Mouse (Mus musculus): ENCODE data around the gene Cript.

Gene Cript

DNA sequence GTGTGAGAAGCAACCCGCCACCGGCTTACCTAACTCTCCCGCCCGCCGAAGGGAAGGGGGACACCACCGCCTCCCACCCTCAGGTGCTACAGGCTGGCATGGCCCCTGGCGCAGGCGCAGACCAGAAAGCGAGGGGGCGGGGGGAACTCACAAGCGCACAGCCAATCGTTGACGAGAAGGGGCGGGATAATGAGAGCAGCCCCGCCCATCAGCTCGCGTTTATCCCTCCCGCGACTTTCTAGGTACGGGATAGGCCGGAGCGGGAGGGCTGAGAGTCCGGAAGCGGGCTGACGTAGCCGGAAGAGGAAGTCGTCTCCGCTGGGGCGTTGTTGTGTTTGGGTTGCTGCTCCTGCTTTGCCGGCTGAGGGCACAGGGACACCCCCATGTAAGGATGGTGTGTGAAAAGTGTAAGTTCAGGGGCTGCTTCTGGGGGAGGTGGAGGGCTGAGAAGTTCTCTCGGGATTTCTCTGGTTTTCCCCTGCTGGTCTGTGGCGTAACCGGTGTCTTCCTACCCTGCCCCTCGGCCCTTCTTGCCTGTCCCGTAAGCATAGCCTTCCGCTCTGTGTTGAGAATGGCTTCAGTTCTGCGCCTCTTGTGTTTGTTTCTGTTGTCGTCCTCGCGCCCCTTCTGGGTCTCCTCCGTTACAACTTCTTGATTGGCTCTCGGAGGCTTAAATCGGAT, at the start of gene Cript, which contains the start of gene Pigf:
TSS of gene Cript (plus strand) at position 282 of the 681 bp plus-strand sequence.
TSS of gene Pigf (minus strand) at position 138 of the 681 bp plus-strand sequence.
- peak; percentile 96 for DNase-seq (ENCODE audit: low read depth, low spot score)

DNA sequence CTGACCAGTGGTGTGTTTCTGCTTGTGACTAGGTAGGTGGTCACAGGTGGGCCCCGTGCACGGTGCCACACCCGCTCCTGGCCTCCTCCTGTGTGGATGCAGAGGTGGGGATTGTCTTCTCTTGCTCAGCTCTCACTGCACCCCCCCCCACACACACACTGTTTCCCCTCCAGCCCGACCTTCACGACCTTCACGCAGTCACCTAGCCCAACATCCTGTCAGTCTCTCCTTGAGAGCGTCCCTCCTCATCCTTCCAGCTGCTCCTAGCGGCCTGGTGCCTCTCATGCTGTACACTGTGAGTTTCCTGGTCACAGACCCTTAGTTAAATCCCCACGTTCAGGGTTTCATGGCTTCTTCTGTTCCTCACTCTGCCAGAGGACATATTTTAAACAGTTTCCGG, 49.0 kb upstream of the Cript start:
- no peak for DNase-seq (ENCODE audit: low read depth, low spot score)

DNA sequence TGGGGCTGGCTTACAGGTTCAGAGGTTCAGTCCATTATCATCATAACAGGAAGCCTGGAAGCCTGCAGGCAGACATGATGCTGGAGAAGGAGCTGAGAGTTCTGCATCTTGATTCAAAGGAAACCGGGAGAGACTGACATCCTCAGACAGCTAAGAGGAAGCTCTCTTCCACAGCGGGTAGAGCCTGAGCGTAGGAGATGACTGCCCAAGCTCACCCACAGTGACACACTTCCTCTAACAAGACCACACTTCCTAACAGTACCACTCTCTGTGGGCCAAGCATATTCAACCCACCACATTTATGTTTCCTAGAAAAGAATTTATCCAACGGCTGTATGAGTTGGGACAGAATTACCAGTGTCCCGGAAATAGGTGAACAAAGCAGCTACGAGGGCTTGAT, 46.9 kb upstream of the Cript start:
- no peak for DNase-seq (ENCODE audit: low read depth, low spot score)

DNA sequence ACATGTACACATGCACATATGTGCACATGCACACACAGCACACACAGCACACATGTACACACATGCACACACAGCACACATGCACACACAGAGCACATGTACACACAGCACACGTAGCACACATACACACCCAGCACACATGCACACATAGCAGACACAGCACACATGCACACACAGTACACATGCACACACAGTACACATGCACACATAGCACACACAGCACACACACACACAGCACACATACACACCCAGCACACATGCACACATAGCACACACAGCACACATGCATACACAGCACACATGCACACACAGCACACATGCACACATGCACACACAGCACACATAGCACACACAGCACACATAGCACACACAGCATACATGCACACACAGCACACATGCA, 44.1 kb upstream of the Cript start:
- no peak for DNase-seq (ENCODE audit: low read depth, low spot score)

DNA sequence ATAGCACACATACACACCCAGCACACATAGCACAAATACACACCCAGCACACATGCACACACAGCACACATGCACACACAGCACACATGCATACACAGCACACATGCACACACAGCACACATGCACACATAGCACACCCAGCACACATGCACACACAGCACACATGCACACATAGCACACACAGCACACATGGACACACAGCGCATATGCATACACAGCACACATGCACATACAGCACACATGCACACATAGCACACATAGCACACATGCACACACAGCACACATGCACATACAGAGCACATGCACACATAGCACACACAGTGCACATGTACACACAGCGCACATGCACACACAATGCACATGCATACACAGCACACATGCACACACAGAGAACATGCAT, 43.6 kb upstream of the Cript start:
- no peak for DNase-seq (ENCODE audit: low read depth, low spot score)

DNA sequence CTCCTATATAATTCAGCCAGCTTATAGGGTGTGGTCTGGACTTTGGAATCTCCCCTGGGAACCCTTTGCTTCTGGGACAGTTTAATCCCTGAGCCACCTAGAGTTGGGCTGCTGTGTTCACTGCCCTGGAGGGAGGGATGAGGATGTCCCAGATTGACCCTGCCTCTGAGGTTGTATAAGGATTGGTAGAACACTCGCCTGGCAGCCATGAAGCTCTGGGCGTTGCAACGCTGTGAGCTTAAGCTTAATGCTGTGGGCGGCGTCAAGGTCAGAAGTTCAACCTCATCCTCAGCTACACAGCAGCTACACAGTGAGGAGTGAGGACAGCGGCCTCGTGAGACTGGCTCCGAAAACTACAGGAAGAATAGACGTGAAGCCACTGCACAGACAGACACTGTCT, 42.9 kb upstream of the Cript start:
- no peak for DNase-seq (ENCODE audit: low read depth, low spot score)

DNA sequence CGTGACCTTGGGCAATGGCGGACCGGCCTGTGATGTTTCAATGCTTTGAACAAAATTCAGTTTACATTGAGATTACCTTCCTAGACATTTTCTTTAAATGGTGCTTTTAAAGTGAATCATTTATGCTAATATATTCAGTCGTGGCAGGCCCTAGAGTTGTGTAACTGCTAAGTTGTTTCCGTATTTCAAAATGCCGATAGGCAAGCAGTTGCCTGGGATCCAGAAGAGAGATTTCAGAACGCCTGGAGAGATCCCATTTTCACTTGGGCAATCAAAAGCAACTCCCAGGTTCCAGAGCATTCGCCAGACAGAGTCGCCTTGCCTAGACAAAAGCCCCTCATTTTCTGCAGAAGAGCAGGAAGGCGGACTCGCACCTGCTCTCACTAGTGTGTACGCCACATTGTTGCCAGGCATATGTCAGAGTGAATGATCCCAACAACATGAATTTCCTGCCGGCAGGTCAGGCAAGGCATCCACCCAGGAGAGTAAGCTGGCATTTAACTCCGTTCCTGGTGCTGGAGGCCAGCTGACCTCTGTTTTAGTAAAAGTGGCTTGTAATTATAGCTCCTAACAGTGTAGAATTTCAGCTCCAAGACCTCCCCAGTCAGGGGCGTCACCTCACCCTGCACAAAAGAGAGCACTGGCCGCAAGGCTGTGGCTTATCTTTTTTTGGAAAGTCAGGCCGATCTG, 38.8 kb upstream of the Cript start:
- DNase-seq (ENCODE audit: low read depth, low spot score), result no peak

DNA sequence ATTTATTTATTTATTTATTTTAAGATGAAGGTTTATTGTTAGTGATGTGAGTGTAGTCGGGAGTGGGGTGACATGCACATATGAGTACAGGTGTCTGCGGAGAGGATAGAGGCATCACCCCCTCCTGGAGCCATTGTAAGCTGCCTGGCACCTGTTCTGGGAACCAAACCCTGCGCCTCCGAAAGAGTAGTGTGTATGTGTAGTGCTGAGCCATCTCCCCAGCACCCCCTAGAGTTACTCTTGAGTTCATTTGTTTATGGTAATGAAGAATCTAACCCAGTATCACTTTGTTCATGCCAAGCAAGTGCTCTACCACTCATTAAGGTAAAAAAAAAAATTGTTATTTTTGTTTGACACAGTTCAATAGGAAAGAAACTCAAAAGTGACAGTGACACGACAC, 37.2 kb upstream of the Cript start:
- DNase-seq (ENCODE audit: low read depth, low spot score), result no peak

DNA sequence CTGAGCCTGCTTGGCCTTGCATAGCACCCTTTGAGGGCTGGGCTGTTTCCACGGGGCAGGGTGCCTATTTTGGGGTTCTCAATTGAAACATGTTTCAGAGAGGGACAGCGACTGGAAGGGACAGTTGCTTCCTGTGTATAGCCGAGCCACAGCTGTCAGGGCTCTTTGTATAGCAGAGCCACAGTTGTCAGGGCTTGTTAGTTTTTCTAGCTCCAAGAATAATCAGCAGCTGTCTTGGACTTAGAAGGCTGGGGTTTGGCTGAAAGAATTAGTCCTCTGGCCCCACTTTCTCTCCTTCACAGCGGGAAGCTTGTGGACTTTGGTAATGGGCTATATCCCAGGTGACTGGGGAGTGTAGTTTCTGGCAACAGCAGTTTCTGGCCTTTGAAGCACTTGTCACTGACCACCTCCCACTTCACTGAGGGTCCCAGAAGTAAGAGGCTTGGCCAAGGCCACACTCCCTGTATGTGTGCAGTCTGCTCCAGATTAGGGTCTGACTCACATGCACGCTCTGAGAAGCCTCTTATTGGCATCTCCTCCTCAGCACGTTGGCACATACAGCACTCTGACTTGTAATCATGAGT, 36.7 kb upstream of the Cript start:
- DNase-seq (ENCODE audit: low read depth, low spot score), result no peak

DNA sequence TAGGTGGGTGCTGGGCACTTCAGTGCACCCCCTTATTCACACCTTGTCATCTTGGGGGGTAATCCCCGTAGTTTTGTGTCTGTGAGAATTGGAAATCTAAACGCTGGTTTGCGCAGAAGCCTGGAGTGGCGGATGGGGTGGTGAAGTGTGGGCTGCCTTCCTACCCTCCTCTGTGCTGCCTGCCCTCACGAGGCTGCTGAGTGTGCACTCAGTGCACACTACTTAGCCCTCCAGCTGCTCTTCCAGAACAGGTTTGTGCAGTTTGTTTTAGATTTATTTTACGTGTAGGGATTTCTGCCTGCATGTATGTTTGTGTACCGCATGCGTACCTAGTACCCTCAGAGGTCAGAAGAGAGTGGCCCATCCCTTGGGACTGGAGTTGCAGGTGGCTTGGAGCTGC, 34.0 kb upstream of the Cript start:
- no peak for DNase-seq (ENCODE audit: low read depth, low spot score)

DNA sequence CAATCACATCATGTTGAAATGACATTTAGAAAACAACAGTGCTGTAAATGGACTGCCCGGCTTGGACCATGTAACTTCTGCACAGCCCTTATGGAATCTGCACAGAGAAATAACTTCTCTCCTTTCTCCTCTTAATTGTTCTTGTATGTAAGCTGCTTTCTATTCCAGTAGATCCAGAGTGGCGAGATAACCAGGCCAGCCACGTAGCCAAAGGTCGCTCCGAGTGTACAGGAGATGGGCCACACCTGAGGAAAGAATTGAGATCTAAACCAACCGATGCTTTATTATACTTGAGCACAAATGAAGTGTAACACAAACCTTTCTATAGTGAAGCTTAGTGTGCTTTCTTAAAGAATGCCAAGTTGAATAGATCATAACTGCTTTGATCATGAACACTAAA, 28.0 kb upstream of the Cript start:
- no peak for DNase-seq (ENCODE audit: low read depth, low spot score)

DNA sequence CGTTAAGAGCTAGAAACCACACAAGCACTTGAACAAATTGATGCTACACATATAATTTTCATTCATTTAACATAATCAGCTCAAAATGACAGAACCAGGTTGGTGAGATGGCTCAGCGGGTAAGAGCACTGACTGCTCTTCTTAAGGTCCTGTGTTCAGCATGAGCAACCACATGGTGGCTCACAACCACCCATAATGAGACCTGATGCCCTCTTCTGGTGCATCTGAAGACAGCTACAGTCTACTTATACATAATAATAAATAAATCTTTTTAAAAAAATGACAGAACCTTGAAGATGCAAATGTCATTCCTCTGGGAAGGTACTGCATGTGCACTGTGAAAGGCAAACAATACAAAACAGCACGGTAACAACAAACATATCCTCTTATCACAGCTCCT, 16.4 kb upstream of the Cript start:
- DNase-seq (ENCODE audit: low read depth, low spot score), result no peak

DNA sequence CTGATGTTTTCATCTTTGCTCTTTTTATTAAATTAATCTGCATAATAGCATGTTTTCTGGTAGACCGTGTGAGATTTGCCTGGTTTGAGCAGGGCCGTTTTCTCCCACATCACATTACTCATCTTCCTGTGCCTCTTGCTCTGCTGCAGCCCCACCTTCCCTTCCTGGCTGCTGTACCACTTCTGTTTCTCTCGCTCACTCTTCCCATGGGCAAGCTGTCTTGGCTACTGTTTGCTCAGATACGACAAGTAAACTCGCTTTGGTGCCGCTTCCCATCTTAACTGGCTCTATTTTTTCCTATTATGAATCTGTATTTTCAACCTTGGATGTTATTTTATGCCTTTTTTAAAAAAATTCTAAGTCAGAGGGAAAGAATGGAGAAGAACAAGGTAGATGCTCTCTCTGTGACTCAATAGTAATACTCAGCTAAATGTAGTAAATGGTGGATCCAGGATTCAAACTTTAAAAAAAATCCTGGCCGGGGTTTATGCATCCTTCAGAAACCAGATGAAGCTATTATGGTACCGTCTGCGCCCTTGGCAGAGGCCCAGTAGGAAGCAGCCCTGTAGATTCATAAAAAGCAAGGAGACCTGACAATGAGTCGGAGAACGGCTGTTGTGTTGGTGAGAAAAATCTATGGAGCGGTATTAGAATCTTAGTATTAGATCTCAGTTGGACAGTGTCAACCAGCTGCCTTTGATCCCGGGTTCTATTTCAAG, 13.9 kb upstream of the Cript start:
- no peak for DNase-seq (ENCODE audit: low read depth, low spot score)

DNA sequence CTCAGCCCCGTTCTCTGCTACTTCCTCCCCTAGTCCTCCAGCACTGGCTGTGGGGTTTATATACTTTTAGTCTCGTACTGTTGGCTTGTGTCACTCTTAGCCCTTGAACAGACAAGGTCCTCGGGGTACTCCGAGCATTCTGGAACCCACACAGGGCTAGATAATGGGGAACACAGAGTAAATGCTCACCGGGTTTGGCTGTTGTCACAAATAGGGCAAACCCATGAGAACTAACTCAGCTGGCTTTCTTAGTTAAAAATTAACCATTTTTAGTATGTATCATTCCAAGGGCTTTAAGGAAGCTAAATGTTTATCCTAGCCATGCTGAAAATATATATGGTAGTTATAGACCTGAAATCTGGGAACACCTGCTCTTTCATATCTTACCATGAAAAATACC, 5.7 kb upstream of the Cript start:
- DNase-seq (ENCODE audit: low read depth, low spot score), result no peak

DNA sequence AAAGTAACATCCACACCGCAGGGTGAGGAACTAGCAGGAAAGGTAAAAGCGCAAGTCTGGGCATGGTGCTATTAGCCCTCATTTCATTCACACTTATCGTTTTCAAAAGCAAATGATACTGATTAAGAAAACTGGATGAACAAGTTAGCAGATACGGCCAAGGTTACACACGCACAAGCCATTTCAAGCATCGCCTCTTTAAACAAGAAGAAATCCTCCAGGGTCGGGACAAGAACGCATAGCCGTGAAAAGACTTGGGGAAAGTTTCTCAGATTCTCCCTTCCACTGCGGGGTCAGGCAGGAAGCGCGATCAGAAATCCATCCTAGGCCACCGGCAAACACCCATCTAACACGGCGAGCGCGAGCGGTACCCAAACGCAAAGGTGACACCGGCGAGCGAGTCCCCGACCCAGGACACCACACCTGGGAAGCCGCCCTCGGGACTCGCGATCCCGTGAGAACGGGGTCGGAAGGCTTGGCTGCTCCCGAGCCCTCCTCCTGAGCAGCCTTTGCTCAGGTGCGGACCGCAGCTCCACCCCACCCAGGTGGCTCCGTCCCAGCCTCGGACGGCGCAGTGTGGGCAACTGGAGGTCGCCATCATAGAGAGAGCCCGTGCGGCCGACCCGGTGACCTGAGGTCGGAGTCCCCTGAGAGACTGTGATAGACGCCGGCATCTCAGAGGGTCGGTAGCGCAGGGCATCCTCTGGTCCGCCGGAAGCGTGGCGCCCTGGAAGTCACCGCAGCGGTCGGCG, 683 bp upstream of the Cript start:
- no peak for DNase-seq (ENCODE audit: low read depth, low spot score)

DNA sequence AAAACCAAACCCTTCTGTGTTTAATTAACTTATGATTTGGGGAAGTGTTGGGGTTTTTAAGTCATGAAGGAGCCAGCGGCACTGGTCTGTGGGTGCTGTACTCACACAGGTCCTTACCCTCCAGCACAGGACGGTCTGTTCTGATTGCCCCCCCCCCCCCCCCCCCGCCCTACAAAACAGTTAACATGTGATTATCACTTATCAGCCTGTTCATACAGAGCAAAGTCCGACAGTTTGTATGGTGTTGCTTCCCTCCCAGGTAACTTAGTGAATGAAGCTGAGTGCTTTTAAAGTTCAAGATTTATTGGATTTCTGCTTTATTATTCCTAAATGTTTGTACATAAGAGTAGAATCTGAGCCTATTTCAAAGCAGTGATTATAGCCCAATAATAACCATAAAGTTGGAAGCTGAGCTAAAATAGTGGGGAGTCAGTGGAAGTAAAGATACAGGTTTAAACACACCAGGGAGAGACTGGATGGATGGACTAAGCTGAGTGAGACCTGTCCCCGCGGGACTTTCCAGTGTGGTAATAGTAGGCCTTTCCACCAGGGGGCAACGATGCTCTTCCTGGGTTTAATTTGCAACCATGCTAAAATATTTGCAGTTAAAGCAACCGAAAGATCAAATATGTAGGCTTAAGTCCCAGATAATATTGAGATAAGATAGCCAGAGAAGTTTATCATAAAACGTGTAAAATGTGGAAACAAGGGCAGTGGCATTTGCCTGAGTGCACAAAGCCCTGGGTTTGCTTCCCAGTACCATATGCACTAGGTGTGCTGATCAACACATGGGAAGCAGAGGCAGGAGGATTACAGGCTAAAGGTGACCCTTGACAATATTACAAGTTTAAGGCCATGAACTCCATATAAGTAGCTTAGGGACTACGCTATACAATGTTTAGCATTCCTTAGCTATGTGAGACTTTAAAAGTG, 11.1 kb downstream of the Cript start:
- DNase-seq (ENCODE audit: low read depth, low spot score), result no peak

DNA sequence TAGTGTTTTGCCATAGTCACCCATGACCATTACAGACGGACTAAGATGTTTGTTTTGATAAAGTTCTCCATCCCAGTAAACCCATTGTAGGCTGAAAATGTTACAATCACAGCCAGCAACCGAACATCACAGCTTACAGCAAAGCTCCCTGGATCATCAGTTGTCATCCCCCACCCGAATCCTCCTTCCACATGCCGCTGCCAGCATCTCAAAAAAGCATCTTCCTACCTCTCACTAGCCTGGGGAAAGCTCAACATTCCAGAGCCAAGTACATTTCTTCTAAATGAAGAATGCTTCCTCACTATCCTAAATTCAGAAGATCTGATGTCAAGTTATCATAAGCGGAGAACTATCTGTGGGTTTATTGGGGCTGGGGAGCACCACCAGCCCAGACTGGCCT, 13.1 kb downstream of the Cript start:
- DNase-seq (ENCODE audit: low read depth, low spot score), result no peak

DNA sequence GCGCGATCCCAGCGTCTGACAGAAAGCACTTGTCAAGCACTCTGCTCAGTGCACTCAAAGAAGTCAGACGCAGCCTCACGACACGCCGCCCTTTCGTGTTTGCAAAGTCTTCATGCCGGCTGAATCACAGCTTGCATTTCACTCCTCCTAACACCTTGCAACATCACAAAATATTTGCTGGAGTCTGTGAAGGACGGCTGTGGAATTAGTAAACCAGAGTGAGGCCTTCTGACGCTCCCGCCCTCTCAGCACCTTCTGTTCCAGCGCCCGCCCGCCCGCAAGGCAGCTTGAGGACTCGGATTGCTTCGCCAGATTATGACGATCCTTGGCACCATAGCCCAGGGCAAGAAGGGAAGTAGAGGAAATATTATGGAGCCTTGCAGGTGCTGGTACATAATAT, 16.4 kb downstream of the Cript start:
- DNase-seq (ENCODE audit: low read depth, low spot score), result no peak

DNA sequence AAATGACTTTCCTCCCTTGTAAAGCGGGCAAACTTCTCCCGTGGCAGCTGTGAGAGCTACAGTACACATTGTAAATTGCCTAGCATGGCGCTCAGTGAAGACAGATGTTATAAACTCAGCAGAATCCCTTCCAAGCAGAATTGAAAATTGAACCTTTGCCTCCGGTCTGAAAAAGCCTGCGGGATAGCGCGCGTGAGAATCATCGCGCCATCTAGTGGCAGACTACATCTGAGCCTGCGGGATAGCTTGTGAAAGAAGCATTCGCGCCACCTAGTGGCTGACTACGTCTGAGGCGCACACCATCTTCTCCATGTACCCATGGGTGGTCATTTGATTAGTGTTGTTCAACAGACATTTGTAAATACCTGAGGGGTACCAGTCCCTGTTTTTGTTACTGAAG, 19.0 kb downstream of the Cript start:
- DNase-seq (ENCODE audit: low read depth, low spot score), result peak; percentile 92

DNA sequence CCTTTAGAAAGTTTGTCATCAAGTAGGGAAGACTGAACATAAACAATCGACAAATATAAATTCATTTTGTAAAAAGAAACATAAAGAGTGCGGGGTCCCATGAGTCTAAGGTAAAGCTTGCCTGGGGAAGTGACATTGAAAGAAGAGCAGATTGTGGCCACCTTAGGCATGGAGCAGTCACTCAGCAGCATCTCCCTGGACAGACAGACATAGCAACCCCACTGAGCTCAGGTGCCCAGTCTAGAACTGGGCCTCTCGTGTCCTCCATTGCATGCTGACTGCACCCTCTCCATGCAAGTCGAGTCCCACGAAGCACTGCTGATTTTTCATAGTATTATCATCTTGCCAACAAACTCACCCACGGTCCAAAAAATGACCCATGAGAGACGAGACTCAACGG, 19.4 kb downstream of the Cript start:
- no peak for DNase-seq (ENCODE audit: low read depth, low spot score)

DNA sequence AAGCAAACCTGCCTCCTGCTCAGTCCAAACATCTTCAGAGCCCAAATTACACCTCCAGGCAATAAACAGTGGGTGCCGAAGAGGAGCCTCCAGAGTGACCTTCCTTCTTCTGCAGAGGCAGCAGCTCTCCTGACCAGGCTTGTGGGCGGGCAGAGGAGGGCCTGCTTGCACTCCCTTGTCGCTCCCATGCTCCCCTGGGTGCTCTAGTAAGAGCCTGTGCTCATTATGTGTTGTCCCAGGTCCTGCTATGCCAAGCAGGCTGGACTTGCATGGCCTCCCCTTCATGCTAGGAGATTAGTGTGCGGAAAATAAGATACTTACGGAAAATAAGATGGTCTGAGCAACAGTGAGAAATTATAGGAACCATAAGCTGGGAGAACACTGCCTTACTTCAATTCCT, 24.3 kb downstream of the Cript start:
- DNase-seq (ENCODE audit: low read depth, low spot score), result no peak
